Mouse (Mus musculus) heart, embryonic 11.5 days (tissue): Measurements from ENCODE around the gene Nabp1. TPM values are rescaled to one million over a fixed set of nuclear protein-coding genes. Genes with fewer than 3 reads are reported as not detected.

Source experiments
- ATAC-seq: fragments of 200-750 bp; cut with Nextera tagmentation; replicated peaks from 2 replicates; pipeline ENCODE4 v1.8.0; 2017; ENCODE audit warnings: moderate library complexity; ENCODE audit not compliant: insufficient number of reproducible peaks, low FRiP score, low TSS enrichment
- H3K27ac ChIP-seq: fragments of 300-500 bp; sonication (generic); 2 replicates; pipeline ENCODE4 v1.5.1; 2014; ENCODE audit warnings: mild to moderate bottlenecking, low read depth, low read length
- H3K27me3 ChIP-seq: fragments of 300-500 bp; sonication (generic); 2 replicates; pipeline ENCODE4 v1.6.1; 2014; ENCODE audit warnings: mild to moderate bottlenecking, low read length, mixed read lengths; ENCODE audit not compliant: control insufficient read depth, insufficient read depth
- H3K36me3 ChIP-seq: fragments of 300-500 bp; sonication (generic); 2 replicates; pipeline ENCODE4 v1.6.1; 2014; ENCODE audit warnings: mild to moderate bottlenecking, low read length, moderate library complexity, mixed read lengths; ENCODE audit not compliant: control insufficient read depth, insufficient read depth
- H3K4me1 ChIP-seq: fragments of 300-500 bp; sonication (generic); 2 replicates; pipeline ENCODE4 v1.6.1; 2014; ENCODE audit warnings: low read length; ENCODE audit not compliant: control insufficient read depth, insufficient read depth
- H3K4me2 ChIP-seq: fragments of 300-500 bp; sonication (generic); 2 replicates; pipeline ENCODE4 v1.6.1; 2014; ENCODE audit warnings: mild to moderate bottlenecking, moderate library complexity
- H3K4me3 ChIP-seq: fragments of 300-500 bp; sonication (generic); 2 replicates; pipeline ENCODE4 v1.5.1; 2014; ENCODE audit warnings: low read depth, low read length
- H3K9ac ChIP-seq: fragments of 300-500 bp; sonication (generic); 2 replicates; pipeline ENCODE4 v1.6.1; 2014; ENCODE audit warnings: mild to moderate bottlenecking, low read depth, low read length, moderate library complexity
- H3K9me3 ChIP-seq: fragments of 300-500 bp; sonication (generic); replicated peaks from 2 replicates; pipeline ENCODE4 v1.6.1; 2016; ENCODE audit warnings: low read length; ENCODE audit not compliant: control insufficient read depth
- WGBS: fragments of 180-500 bp; shearing (Covaris S2); extraction: QIAGEN DNeasy Blood & Tissue Kit; methylation state at CpG from one replicate; pipeline ENCODE4 v1.1.7; 2014; ENCODE audit not compliant: insufficient replicate concordance; 5-methylcytosine and 5-hydroxymethylcytosine counted together
- polyA plus RNA-seq: library from polyadenylated mRNA; unstranded; fragments of >200 nt; fragmentation: Nextera tagmentation; extraction: Ambion mirVana; gene quantifications from 2 replicates; pipeline ENCODE4 v1.2.1, GENCODE M21; 2014

Nabp1 gene
- polyA plus RNA-seq, 1 experiment from 2014 or later = 14.0 TPM

DNA sequence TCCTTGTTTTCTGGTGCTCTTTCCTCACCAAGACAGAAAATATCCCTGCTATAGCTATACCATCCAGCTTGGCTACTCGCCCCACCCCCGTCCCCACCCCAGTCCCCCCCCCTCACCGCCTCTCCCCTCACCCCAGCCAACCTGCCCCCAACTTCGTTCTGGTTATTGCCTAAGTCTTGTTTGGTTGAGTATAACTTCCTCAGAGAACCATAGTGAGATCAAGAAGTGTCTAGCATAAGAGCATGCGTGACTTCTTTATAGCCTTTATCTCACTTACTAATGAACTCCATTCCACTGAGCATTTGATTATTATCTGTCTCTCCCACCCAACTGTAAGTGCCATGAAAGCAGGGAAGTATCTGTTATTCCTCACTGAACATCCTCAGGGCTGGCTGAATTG, 24.1 kb upstream of the Nabp1 start:
- Histone ChIP-seq H3K27ac (no peak overlapping the region), H3K36me3 (no peaks in the 10 kb centered on the region), H3K4me3 (no peak overlapping the region), H3K9ac (no peak overlapping the region), H3K4me1 (no peaks in the 10 kb centered on the region), H3K27me3 (no peaks in the 10 kb centered on the region), H3K9me3 (no peaks in the 10 kb centered on the region), H3K4me2 (no peak overlapping the region)
- ATAC-seq = no peak
- 68% methylated on average over 5 of the region's 5 CpGs for WGBS

DNA sequence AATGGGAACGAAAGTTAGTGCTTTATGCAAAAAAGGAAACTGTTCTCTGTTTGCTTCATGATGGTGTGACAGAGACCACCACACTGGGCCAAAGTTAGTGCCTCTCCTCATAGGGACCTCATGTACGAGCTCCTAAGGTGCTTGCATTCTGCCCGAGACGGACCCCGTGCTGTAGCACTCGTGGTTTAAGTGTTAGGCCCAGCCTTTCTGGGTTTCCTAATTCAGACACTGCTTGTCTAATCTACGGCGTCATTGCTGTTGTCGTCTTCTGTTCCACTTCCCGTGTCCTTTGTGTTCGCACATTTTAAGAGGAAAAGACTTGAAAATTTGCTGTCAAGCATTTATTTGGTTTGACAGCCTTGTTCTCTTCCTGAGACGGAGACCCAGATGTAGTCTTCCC, 23.0 kb upstream of the Nabp1 start:
- Histone ChIP-seq H3K27me3 (no peaks in the 10 kb centered on the region), H3K4me1 (no peaks in the 10 kb centered on the region), H3K36me3 (no peaks in the 10 kb centered on the region), H3K4me3 (no peak overlapping the region), H3K4me2 (no peak overlapping the region), H3K27ac (no peak overlapping the region), H3K9me3 (no peaks in the 10 kb centered on the region), H3K9ac (no peak overlapping the region)
- WGBS = 55% methylated on average over 12 of the region's 12 CpGs
- no peak for ATAC-seq

GRCm38 (mm10) chr1:51498601-51499098, 20.4 kb upstream of the Nabp1 start:
- no peaks in the 10 kb centered on the region for H3K4me1 ChIP-seq
- no peak for ATAC-seq
- WGBS = 55% methylated on average over 2 of the region's 2 CpGs
- no peaks in the 10 kb centered on the region for H3K9me3 ChIP-seq
- H3K4me2 ChIP-seq = no peak overlapping the region
- no peaks in the 10 kb centered on the region for H3K27me3 ChIP-seq
- no peaks in the 10 kb centered on the region for H3K36me3 ChIP-seq
- no peak overlapping the region for H3K27ac ChIP-seq
- no peak overlapping the region for H3K4me3 ChIP-seq
- no peak overlapping the region for H3K9ac ChIP-seq

DNA sequence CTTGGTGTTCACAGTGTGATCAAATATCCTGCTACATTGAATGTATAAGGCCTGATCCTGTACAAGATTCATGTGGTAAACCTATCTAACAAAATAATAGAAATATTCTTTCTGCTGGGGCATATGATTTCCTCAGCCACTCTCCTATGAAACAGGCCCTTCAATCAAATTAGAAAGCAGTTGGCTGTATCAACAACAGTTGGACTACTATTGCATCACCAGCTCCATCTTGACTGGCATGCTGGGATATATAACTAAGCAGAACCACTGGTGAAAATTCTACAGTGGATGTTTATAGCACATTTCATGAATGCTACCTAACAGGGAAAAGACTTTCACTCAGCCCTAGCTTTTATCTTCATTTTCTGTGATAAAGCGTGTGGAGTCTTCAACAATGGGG, 17.9 kb upstream of the Nabp1 start:
- Histone ChIP-seq H3K36me3 (no peaks in the 10 kb centered on the region), H3K4me2 (no peak overlapping the region), H3K4me1 (no peaks in the 10 kb centered on the region), H3K9me3 (no peaks in the 10 kb centered on the region), H3K9ac (no peak overlapping the region), H3K27ac (no peak overlapping the region), H3K27me3 (no peaks in the 10 kb centered on the region), H3K4me3 (no peak overlapping the region)
- ATAC-seq = no peak
- 69% methylated on average over 1 of the region's 1 CpGs for WGBS

DNA sequence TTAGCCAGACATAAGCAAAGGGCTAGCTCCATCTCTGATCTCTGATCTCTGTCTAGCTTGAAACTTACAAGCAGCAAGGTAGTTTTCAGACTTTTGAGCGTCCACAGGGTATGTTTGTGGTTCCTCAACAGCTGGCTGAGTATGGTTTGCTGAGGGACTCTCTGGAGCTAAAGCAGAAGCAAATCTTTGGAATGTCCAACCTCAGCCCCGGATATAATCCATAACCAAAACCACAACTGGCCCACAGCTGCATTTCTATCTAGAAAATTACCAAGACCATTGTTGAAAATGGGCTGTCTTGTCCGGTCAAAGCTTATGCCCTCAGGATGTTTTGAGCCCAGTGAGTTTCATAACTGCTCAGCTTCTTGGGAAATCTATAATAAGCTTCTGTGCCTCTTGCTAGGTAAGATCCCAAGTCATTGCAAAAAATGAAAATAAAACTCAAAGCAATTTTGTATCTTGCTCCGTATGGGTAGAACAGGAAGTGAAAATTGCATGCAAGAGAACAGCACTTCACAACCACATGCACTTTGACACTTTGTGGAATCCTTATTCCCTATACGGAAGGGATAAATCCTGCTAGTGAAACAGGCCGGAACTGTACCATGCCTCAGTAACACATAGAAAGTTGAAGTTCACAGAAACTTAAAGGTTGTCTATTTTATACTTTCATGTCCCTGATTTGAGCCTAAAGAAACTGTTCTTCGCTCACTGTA, 15.5 kb upstream of the Nabp1 start:
- H3K9me3 ChIP-seq = no peaks in the 10 kb centered on the region
- H3K4me3 ChIP-seq = no peak overlapping the region
- no peak overlapping the region for H3K4me2 ChIP-seq
- H3K9ac ChIP-seq = no peak overlapping the region
- H3K27ac ChIP-seq = no peak overlapping the region
- ATAC-seq = no peak
- no peaks in the 10 kb centered on the region for H3K4me1 ChIP-seq
- no peaks in the 10 kb centered on the region for H3K36me3 ChIP-seq
- WGBS = 84% methylated on average over 7 of the region's 7 CpGs
- no peaks in the 10 kb centered on the region for H3K27me3 ChIP-seq

- no peaks in the 10 kb centered on the region for H3K36me3 ChIP-seq
- ATAC-seq = no peak
- WGBS = 52% methylated on average over 1 of the region's 1 CpGs
- no peak overlapping the region for H3K4me2 ChIP-seq
- no peak overlapping the region for H3K27ac ChIP-seq
- no peak overlapping the region for H3K9ac ChIP-seq
- no peak overlapping the region for H3K4me3 ChIP-seq
- peaks cover 6% of the 10 kb centered on the region; the same call in 1 of the 2 replicates for H3K4me1 ChIP-seq
- no peaks in the 10 kb centered on the region for H3K27me3 ChIP-seq
- no peaks in the 10 kb centered on the region for H3K9me3 ChIP-seq
Measured at GRCm38 (mm10) chr1:51486291-51486690, 8.1 kb upstream of the Nabp1 start.

DNA sequence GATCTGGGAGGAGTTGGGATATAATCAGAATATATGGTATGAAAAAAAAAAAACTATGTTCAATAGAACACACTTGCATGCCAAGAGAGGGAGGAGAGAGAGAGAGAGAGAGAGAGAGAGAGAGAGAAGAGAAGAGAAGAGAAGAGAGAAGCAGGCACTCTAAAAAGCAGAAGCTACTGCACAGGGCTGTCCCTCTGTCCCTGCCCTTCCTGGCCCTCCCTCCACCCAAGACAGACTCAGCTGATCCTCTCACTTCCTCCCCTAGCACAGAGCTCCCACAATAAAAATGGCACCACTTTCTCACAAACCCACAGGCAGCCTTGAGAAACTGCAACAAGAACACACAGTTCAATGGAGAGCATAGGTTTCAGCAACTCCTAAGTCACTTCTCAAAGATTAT, 2.2 kb upstream of the Nabp1 start:
- Histone ChIP-seq H3K4me2 (no peak overlapping the region), H3K9ac (no peak overlapping the region), H3K4me1 (no peaks in the 10 kb centered on the region), H3K27me3 (no peaks in the 10 kb centered on the region), H3K4me3 (no peak overlapping the region), H3K27ac (no peak overlapping the region), H3K9me3 (no peaks in the 10 kb centered on the region), H3K36me3 (no peaks in the 10 kb centered on the region)
- no peak for ATAC-seq

GRCm38 (mm10) chr1:51479691-51480090, 1.5 kb upstream of the Nabp1 start:
- H3K9me3 ChIP-seq = no peaks in the 10 kb centered on the region
- H3K4me1 ChIP-seq = no peaks in the 10 kb centered on the region
- no peak overlapping the region for H3K27ac ChIP-seq
- H3K4me2 ChIP-seq = no peak overlapping the region
- no peak overlapping the region for H3K9ac ChIP-seq
- no peak for ATAC-seq
- WGBS = 96% methylated on average over 1 of the region's 1 CpGs
- H3K36me3 ChIP-seq = no peaks in the 10 kb centered on the region
- H3K27me3 ChIP-seq = no peaks in the 10 kb centered on the region
- H3K4me3 ChIP-seq = no peak overlapping the region

DNA sequence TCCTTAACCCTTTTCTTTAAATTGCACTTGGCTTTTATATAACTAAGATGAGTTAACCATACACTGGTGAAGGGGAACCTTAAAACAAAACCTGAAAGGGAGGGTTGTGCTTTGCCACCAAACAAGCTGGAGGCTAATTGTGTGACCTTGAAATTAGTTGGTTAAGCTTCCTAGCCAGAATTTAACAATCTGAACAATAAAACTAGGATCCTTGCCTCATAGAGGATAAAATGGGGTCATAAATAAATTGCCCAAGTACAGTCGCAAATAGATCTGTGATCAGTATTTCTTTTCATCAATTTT, 753 bp upstream of the Nabp1 start:
- Histone ChIP-seq H3K4me1 (no peaks in the 10 kb centered on the region), H3K36me3 (no peaks in the 10 kb centered on the region), H3K4me3 (peak overlapping the region; percentile 71), H3K27me3 (no peaks in the 10 kb centered on the region), H3K9me3 (no peaks in the 10 kb centered on the region), H3K9ac (0 out of 2 replicates have a peak overlapping the region, but pooled peaks have one; percentile 86), H3K27ac (peak overlapping the region; percentile 78; the same call in 1 of the 2 replicates), H3K4me2 (peak overlapping the region; percentile 69)
- no peak for ATAC-seq
- 73% methylated on average over 1 of the region's 1 CpGs for WGBS
